Mouse (Mus musculus) brain, adult 10 weeks (tissue): Measurements from ENCODE around the gene Gigyf1. TPM values are rescaled to one million over a fixed set of nuclear protein-coding genes. Genes with fewer than 3 reads are reported as not detected.

Experiments
- polyA plus RNA-seq: library from polyadenylated mRNA; stranded (reverse); fragments of 350-450 nt; fragmentation: Illumina TruSeq; extraction: RNeasy Lipid Tissue Mini Kit (QIAGEN cat#74804); gene quantifications from one replicate; pipeline ENCODE4 v1.2.3, GENCODE M21; 2015; ENCODE audit warnings: low read depth, low replicate concordance

The Gigyf1 gene
- polyA plus RNA-seq = 28.4 TPM

GRCm38 (mm10) chr5:137518436-137518835 is at the start of gene Gigyf1:
Gigyf1 (plus strand) TSS chr5:137518548.

DNA sequence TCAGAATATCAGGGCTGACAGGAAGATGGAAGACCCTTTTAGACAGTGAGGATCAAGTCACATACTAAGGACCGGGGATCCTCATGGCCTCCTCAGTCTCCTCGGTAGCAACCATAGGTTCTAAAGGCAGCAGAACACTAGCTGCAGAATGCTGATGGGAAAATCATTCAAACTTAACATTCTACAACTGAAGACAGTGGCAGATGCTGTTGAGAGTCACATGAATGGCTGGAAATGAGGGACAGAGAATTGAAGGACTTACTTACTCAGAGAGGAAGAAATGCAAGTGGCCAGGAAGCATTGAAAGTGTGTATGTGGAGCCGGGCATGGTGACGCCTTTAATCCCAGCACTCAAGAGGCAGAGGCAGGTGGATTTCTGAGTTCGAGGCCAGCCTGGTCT is 41.4 kb upstream of the Gigyf1 start, which contains the start of gene Zan:
Zan (minus strand) TSS at position 101 of the 400 bp plus-strand sequence.

DNA sequence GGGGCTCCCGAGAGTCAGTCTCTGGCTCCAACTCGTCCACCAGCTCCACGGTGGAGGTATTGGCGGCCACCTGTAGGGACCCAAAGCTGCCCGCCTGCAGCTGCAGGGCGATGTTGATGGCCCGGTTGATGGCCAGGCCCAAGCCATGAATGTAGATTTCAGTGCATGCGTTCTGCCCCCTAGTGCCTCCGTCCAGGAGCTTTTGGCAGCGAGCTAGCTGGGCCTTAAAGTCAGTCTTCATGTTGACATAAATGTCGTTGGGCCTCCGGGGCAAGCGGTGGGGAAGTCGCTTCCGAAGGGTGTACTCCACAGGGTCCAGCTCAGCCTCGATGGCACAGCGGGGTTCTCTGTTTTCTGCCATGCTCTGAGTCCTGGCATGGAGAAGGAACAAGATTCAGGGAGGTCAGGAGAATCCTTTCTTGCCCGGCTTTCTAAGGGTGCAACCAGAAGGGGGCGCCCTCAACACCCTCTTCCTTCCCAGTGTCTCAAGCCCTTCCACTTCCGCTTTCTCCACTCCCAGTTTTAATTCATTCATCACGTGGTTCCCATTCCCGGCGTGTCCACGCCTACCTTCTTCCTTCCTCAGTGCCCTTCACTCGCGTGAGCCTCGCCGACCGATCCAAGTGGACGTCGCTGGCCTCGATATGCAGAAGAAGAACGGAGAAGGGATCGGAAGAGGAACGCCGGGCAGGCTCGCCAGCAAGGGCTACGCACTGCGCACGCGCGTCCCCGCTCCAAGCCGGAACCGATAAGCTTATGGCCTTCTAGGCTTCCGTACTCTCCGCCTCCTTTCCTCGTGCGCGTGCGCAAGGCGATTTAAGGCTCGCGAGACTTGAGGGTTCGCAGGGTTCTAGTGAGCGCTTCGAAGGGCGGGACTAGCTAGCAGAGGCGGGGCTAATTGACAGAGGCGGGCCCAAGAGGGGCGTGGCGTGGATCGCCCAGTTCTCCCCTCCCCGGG is 16.4 kb upstream of the Gigyf1 start, which contains the start of gene Pop7:
Pop7 (minus strand) TSS at position 810 of the 958 bp plus-strand sequence.

GRCm38 (mm10) chr5:137533117-137533827 is 14.9 kb downstream of the Gigyf1 start, which contains the start of the genes Epo and Gnb2:
Epo (minus strand) TSS chr5:137533242.
Gnb2 (minus strand) TSS chr5:137533510.

GRCm38 (mm10) chr5:137553411-137553837 is 35.1 kb downstream of the Gigyf1 start, which contains the start of gene Actl6b:
Actl6b (plus strand) TSS chr5:137553517.

GRCm38 (mm10) chr5:137569665-137570064 is 51.3 kb downstream of the Gigyf1 start, which contains the start of gene Tfr2:
Tfr2 (plus strand) TSS chr5:137569840.

Other genes with a start within 250 kb of the Gigyf1 start
- 67.3 TPM for gene Ache, start 231.0 kb upstream of the Gigyf1 start, polyA plus RNA-seq
- gene Ufsp1, start 223.9 kb upstream of the Gigyf1 start, polyA plus RNA-seq = 20.2 TPM
- 172 TPM for gene Srrt, start 210.9 kb upstream of the Gigyf1 start, polyA plus RNA-seq
- 6.6 TPM for gene Trip6, start 204.1 kb upstream of the Gigyf1 start, polyA plus RNA-seq
- gene Slc12a9, start 185.0 kb upstream of the Gigyf1 start, polyA plus RNA-seq = 18.3 TPM
- gene Ephb4, start 168.4 kb upstream of the Gigyf1 start, polyA plus RNA-seq = 3.3 TPM
- gene Zan, start 41.5 kb upstream of the Gigyf1 start, polyA plus RNA-seq = 0.09 TPM
- 31.7 TPM for gene Pop7, start 16.0 kb upstream of the Gigyf1 start, polyA plus RNA-seq
- not detected for gene Epo, start 14.7 kb downstream of the Gigyf1 start, polyA plus RNA-seq
- 511 TPM for gene Gnb2, start 15.0 kb downstream of the Gigyf1 start, polyA plus RNA-seq
- gene Actl6b, start 35.0 kb downstream of the Gigyf1 start, polyA plus RNA-seq = 130 TPM
- 7.5 TPM for gene Tfr2, start 51.3 kb downstream of the Gigyf1 start, polyA plus RNA-seq
- 19.5 TPM for gene Mospd3, start 82.5 kb downstream of the Gigyf1 start, polyA plus RNA-seq
- gene Pcolce, start 95.2 kb downstream of the Gigyf1 start, polyA plus RNA-seq = 12.1 TPM
- gene Fbxo24, start 110.5 kb downstream of the Gigyf1 start, polyA plus RNA-seq = not detected
- 10.6 TPM for gene Lrch4, start 110.6 kb downstream of the Gigyf1 start, polyA plus RNA-seq
- gene Gm20605, start 110.6 kb downstream of the Gigyf1 start, polyA plus RNA-seq = 8.3 TPM
- gene Sap25, start 122.8 kb downstream of the Gigyf1 start, polyA plus RNA-seq = 4.2 TPM
- not detected for gene Irs3, start 127.2 kb downstream of the Gigyf1 start, polyA plus RNA-seq
- gene Agfg2, start 166.2 kb downstream of the Gigyf1 start, polyA plus RNA-seq = 33.0 TPM
- gene Nyap1, start 223.1 kb downstream of the Gigyf1 start, polyA plus RNA-seq = 57.5 TPM
- gene Tsc22d4, start 227.2 kb downstream of the Gigyf1 start, polyA plus RNA-seq = 226 TPM